Mouse (Mus musculus) thymus, adult 2 months (tissue): ENCODE results near the gene Jak2.

Experiments
- CTCF ChIP-seq: fragments of 200-500 bp; IDR thresholded peaks from 2 replicates; pipeline ENCODE4 v1.5.1; 2012; ENCODE audit warnings: mild to moderate bottlenecking, control low read depth, low read length, moderate library complexity, borderline replicate concordance; ENCODE audit not compliant: control insufficient read depth, poor library complexity, insufficient read depth; ENCODE audit errors: extremely low read depth
- POLR2A ChIP-seq: fragments of 200-500 bp; IDR thresholded peaks from 2 replicates; pipeline ENCODE4 v1.6.1; 2012; ENCODE audit warnings: mild to moderate bottlenecking, low read length, control low read depth, moderate library complexity; ENCODE audit not compliant: control insufficient read depth, poor library complexity, insufficient read depth; ENCODE audit errors: extremely low read depth

DNA sequence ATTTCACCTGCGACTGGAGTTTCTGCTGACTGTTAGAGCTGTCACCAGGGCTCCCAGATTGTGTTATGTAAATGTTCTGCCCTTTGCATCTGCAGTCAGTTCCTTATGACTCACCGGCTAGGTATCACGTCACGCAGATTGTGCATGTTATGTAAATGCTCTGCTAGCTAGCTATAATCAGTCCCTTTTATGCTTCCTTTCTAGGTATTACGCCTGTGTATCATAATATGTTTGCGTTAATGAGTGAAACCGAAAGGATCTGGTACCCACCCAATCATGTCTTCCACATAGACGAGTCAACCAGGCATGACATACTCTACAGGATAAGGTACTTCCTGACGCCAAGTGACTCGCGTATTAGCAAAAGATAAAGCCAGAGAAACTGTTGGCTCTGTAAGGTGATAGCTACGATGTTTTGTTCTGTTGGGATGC is 19.5 kb downstream of the Jak2 start:
- no peak for TF ChIP-seq CTCF
- TF ChIP-seq POLR2A = no peak
